Mouse (Mus musculus) stomach, embryonic 16.5 days (tissue): Measurements from ENCODE around the gene Ltk. TPM values are rescaled to one million over a fixed set of nuclear protein-coding genes. Genes with fewer than 3 reads are reported as not detected.
"Not testable (repeated sequence)": the region's sequence is repeated elsewhere in the genome, so short reads cannot be mapped to it uniquely, and the experiment has no call there.

Source experiments
- ATAC-seq: fragments of 200-750 bp; cut with Nextera tagmentation; 2 replicates; pipeline ENCODE4 v1.8.0; 2017; ENCODE audit warnings: moderate number of reproducible peaks, moderate TSS enrichment; ENCODE audit not compliant: insufficient read depth, low FRiP score
- H3K27ac ChIP-seq: fragments of 300-500 bp; sonication (generic); 2 replicates; pipeline ENCODE4 v1.5.1; 2014; ENCODE audit warnings: low read length
- H3K27me3 ChIP-seq: fragments of 300-500 bp; sonication (generic); 2 replicates; pipeline ENCODE4 v1.6.1; 2014; ENCODE audit warnings: low read length, control low read depth, mixed read lengths; ENCODE audit not compliant: control insufficient read depth, insufficient read depth
- H3K36me3 ChIP-seq: fragments of 300-500 bp; sonication (generic); 2 replicates; pipeline ENCODE4 v1.6.1; 2014; ENCODE audit warnings: low read length; ENCODE audit not compliant: control insufficient read depth, insufficient read depth
- H3K4me1 ChIP-seq: fragments of 300-500 bp; sonication (generic); 2 replicates; pipeline ENCODE4 v1.6.1; 2014; ENCODE audit warnings: low read length, control low read depth, mixed read lengths; ENCODE audit not compliant: control insufficient read depth, insufficient read depth
- H3K4me2 ChIP-seq: fragments of 300-500 bp; sonication (generic); 2 replicates; pipeline ENCODE4 v1.6.1; 2014; ENCODE audit warnings: low read depth, low read length, mixed read lengths
- H3K4me3 ChIP-seq: fragments of 300-500 bp; sonication (generic); replicated peaks from 2 replicates; pipeline ENCODE4 v1.5.1; 2014; ENCODE audit warnings: mild to moderate bottlenecking, low read length
- H3K9ac ChIP-seq: fragments of 300-500 bp; sonication (generic); 2 replicates; pipeline ENCODE4 v1.6.1; 2014; ENCODE audit warnings: low read length
- H3K9me3 ChIP-seq: fragments of 300-500 bp; sonication (generic); replicated peaks from 2 replicates; pipeline ENCODE4 v1.6.1; 2016; ENCODE audit warnings: low read length, control low read depth; ENCODE audit not compliant: control insufficient read depth
- WGBS: fragments of 180-500 bp; shearing (Covaris S2); extraction: QIAGEN DNeasy Blood & Tissue Kit; methylation state at CpG from one replicate; pipeline ENCODE4 v1.1.7; 2014; 5-methylcytosine and 5-hydroxymethylcytosine counted together
- polyA plus RNA-seq: library from polyadenylated mRNA; unstranded; fragments of >200 nt; fragmentation: Nextera tagmentation; extraction: Ambion mirVana; gene quantifications from 2 replicates; pipeline ENCODE4 v1.2.1, GENCODE M21; 2015

The Ltk gene
- polyA plus RNA-seq, 1 experiment from 2014 or later, result 1.7 TPM

GRCm38 (mm10) chr2:119727762-119728416 lies 32.3 kb downstream of the Ltk start:
- Histone ChIP-seq H3K27me3 (no peaks in the 10 kb centered on the region), H3K4me3 (no peak overlapping the region), H3K4me1 (no peaks in the 10 kb centered on the region), H3K27ac (no peak overlapping the region), H3K9me3 (no peaks in the 10 kb centered on the region), H3K36me3 (peaks cover 32% of the 10 kb centered on the region), H3K4me2 (no peak overlapping the region), H3K9ac (no peak overlapping the region)
- no peak for ATAC-seq
- 87% methylated on average over 3 of the region's 3 CpGs for WGBS

GRCm38 (mm10) chr2:119721070-119721469 lies 39.2 kb downstream of the Ltk start:
- no peaks in the 10 kb centered on the region for H3K27me3 ChIP-seq
- peaks cover 24% of the 10 kb centered on the region; the same call in 1 of the 2 replicates for H3K36me3 ChIP-seq
- no peak for ATAC-seq
- H3K9me3 ChIP-seq, result no peaks in the 10 kb centered on the region
- no peak overlapping the region for H3K9ac ChIP-seq
- H3K27ac ChIP-seq, result no peak overlapping the region
- H3K4me3 ChIP-seq, result no peak overlapping the region
- no peak overlapping the region for H3K4me2 ChIP-seq
- no peaks in the 10 kb centered on the region for H3K4me1 ChIP-seq
- 95% methylated on average over 8 of the region's 8 CpGs for WGBS

- ATAC-seq, result not testable (repeated sequence)
Observed at GRCm38 (mm10) chr2:119715868-119716267, 44.4 kb downstream of the Ltk start.

GRCm38 (mm10) chr2:119710011-119710410 lies 50.2 kb downstream of the Ltk start:
- ATAC-seq, result no peak
- H3K36me3 ChIP-seq, result peaks cover 8% of the 10 kb centered on the region; the same call in 1 of the 2 replicates
- no peak overlapping the region for H3K4me3 ChIP-seq
- no peak overlapping the region for H3K4me2 ChIP-seq
- no peaks in the 10 kb centered on the region for H3K27me3 ChIP-seq
- H3K9ac ChIP-seq, result no peak overlapping the region
- no peak overlapping the region for H3K27ac ChIP-seq
- H3K9me3 ChIP-seq, result no peaks in the 10 kb centered on the region
- WGBS, result 84% methylated on average over 3 of the region's 3 CpGs
- no peaks in the 10 kb centered on the region for H3K4me1 ChIP-seq

More at GRCm38 (mm10) chr2:119715868-119716267, 44.4 kb downstream of the Ltk start:
- WGBS, result 91% methylated on average over 2 of the region's 2 CpGs
- H3K4me2 ChIP-seq, H3K36me3 ChIP-seq, H3K9ac ChIP-seq, H3K27ac ChIP-seq, H3K4me1 ChIP-seq, H3K9me3 ChIP-seq, H3K4me3 ChIP-seq, H3K27me3 ChIP-seq: not testable (repeated sequence)

GRCm38 (mm10) chr2:119707676-119708075 lies 52.6 kb downstream of the Ltk start:
- H3K9ac ChIP-seq, result no peak overlapping the region
- no peaks in the 10 kb centered on the region for H3K9me3 ChIP-seq
- no peak for ATAC-seq
- H3K4me1 ChIP-seq, result no peaks in the 10 kb centered on the region
- H3K27me3 ChIP-seq, result no peaks in the 10 kb centered on the region
- H3K27ac ChIP-seq, result no peak overlapping the region
- H3K36me3 ChIP-seq, result peaks cover 13% of the 10 kb centered on the region; the same call in 1 of the 2 replicates
- 81% methylated on average over 3 of the region's 3 CpGs for WGBS
- H3K4me2 ChIP-seq, result no peak overlapping the region
- H3K4me3 ChIP-seq, result no peak overlapping the region

GRCm38 (mm10) chr2:119703171-119703570 lies 57.1 kb downstream of the Ltk start:
- Histone ChIP-seq H3K36me3 (peaks cover 13% of the 10 kb centered on the region; the same call in 1 of the 2 replicates), H3K4me3 (no peak overlapping the region), H3K4me2 (no peak overlapping the region), H3K9me3 (no peaks in the 10 kb centered on the region), H3K27me3 (no peaks in the 10 kb centered on the region), H3K27ac (no peak overlapping the region), H3K4me1 (no peaks in the 10 kb centered on the region), H3K9ac (no peak overlapping the region)
- 90% methylated on average over 2 of the region's 2 CpGs for WGBS
- ATAC-seq, result no peak

Other genes starting within 250 kb of the Ltk start
- 0.18 and 0.24 TPM in 2 replicates for gene Exd1, start 212.8 kb downstream of the Ltk start, polyA plus RNA-seq
- 92.4 and 110 TPM in 2 replicates for gene Chp1, start 212.7 kb downstream of the Ltk start, polyA plus RNA-seq
- gene Nusap1, start 142.1 kb downstream of the Ltk start, polyA plus RNA-seq, result 62.7 and 65.4 TPM in 2 replicates
- gene Oip5, start 142.0 kb downstream of the Ltk start, polyA plus RNA-seq, result 22.3 and 24.9 TPM in 2 replicates
- 41.1 and 48.1 TPM in 2 replicates for gene Ndufaf1, start 97.6 kb downstream of the Ltk start, polyA plus RNA-seq
- gene Rtf1, start 85.4 kb downstream of the Ltk start, polyA plus RNA-seq, result 30.3 and 36.8 TPM in 2 replicates
- 7.5 and 7.6 TPM in 2 replicates for gene Itpka, start 18.1 kb downstream of the Ltk start, polyA plus RNA-seq
- 26.1 and 26.7 TPM in 2 replicates for gene Rpap1, start 27.1 kb upstream of the Ltk start, polyA plus RNA-seq
- 26.7 and 31.1 TPM in 2 replicates for gene Tyro3, start 37.3 kb upstream of the Ltk start, polyA plus RNA-seq
- 24.3 and 27.3 TPM in 2 replicates for gene Mga, start 136.8 kb upstream of the Ltk start, polyA plus RNA-seq
- gene Mapkbp1, start 212.3 kb upstream of the Ltk start, polyA plus RNA-seq, result 2.6 and 3.4 TPM in 2 replicates